8 mouse cellular contexts compared by ENCODE assay signal in the genomic region with DNA sequence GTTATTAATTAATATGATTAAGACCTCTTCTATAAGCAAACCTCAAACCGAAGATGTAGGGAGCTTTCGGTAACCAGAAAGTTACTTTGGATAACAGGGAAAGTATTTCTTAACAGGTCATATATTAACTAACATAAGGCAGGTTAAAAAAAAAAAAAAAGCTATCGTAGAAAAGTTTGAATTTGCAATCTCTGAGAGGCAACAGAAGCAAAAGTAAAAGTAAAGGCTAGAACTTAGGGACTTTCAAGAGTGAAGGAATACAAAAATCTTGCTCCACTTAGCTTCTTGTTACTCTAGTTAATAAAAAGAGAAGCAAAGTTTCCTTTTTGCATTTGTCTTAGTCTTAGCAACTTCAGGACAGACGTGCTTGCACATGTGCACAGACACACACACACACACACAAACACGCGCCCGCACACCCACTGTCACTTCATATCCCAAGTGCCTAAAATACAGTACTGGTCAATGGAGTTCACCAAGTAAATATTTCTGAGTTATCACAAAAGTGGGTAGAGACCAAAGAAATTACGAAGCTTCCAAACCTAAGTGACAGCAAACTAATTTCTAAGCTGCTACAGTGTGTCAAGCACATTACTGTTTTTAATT. TPM values are rescaled to one million over a fixed set of nuclear protein-coding genes. Genes with fewer than 3 reads are reported as not detected.
DNase-seq lines count a peak whose midpoint lies in the region; ATAC-seq and TF ChIP-seq lines count a peak whose summit lies in the region.

No protein-coding gene starts in this region.

- peak overlapping the region; percentile 96 for H3K4me2 ChIP-seq in liver, embryonic 14.5 days (ENCODE audit: low read depth)

- no peaks in the 10 kb centered on the region for H3K27me3 ChIP-seq in heart, embryonic 10.5 days (ENCODE audit: insufficient read depth, poor library complexity, severe bottlenecking)
- H3K27me3 ChIP-seq in G1E (ENCODE audit: insufficient read depth, low read length) = no peaks in the 10 kb centered on the region
- H3K27me3 ChIP-seq in liver, embryonic 14.5 days (ENCODE audit: control insufficient read depth, insufficient read depth, low read length) = no peaks in the 10 kb centered on the region

- H3K4me3 ChIP-seq in heart, embryonic 10.5 days = peak overlapping the region; percentile 71
- H3K4me3 ChIP-seq in G1E (ENCODE audit: low read depth, low read length) = peak overlapping the region; percentile 86
- peak overlapping the region; percentile 79 to 83 for H3K4me3 ChIP-seq in liver, embryonic 14.5 days (ENCODE audit: insufficient read depth in 1 of 2, low read depth in 2 of 2, low read length in 2 of 2)

- no peaks in the 10 kb centered on the region for H3K9me3 ChIP-seq in heart, embryonic 10.5 days
- H3K9me3 ChIP-seq in G1E (replicated peaks) = no peaks in the 10 kb centered on the region
- H3K9me3 ChIP-seq in liver, embryonic 14.5 days (ENCODE audit: control insufficient read depth, low read length) = no peaks in the 10 kb centered on the region

- 71% methylated on average over 8 of the region's 8 CpGs for WGBS in heart, embryonic 10.5 days
- WGBS in liver, embryonic 14.5 days (ENCODE audit: insufficient replicate concordance) = 34% methylated on average over 8 of the region's 8 CpGs

- H3K36me3 ChIP-seq in heart, embryonic 10.5 days = no peaks in the 10 kb centered on the region
- H3K36me3 ChIP-seq in G1E (replicated peaks) = no peaks in the 10 kb centered on the region
- H3K36me3 ChIP-seq in liver, embryonic 14.5 days (replicated peaks; ENCODE audit: control insufficient read depth, insufficient read depth, low read depth) = no peaks in the 10 kb centered on the region

- DNase-seq in heart, embryonic 10.5 days (ENCODE audit: low spot score) = no peak
- no peak for DNase-seq in heart, postnatal 36 days
- no peak for DNase-seq in G1E (ENCODE audit: low spot score)
- no peak for DNase-seq in liver, embryonic 14.5 days (ENCODE audit: low read depth in 3 of 3, low spot score in 3 of 3)
- no peak for DNase-seq in right cerebral cortex, postnatal 14 days
- DNase-seq in layer of hippocampus, adult 8-10 months (ENCODE audit: low spot score in 2 of 2) = no peak
- no peak for DNase-seq in right cerebral cortex, postnatal 36 days (ENCODE audit: low spot score in 2 of 2)

- no peak for ATAC-seq in G1E (ENCODE audit: extremely low read depth, insufficient number of reproducible peaks, low FRiP score, poor library complexity, severe bottlenecking)
- peak; percentile 4 to 12; a peak in 2 of 4 replicates for ATAC-seq in hematopoietic stem cell, adult 5-6 weeks (replicated peaks in 1 of 2; ENCODE audit: insufficient read depth in 1 of 2, low FRiP score in 2 of 2, low TSS enrichment in 1 of 2, low read depth in 1 of 2, poor library complexity in 2 of 2, severe bottlenecking in 2 of 2)
- ATAC-seq in liver, embryonic 14.5 days (ENCODE audit: insufficient read depth) = peak; percentile 51

- H3K4me1 ChIP-seq in heart, embryonic 10.5 days = peaks cover 6% of the 10 kb centered on the region
- H3K4me1 ChIP-seq in G1E (ENCODE audit: insufficient read depth, low read depth, low read length) = peaks cover 35% of the 10 kb centered on the region
- peaks cover 6 to 16% of the 10 kb centered on the region in 2 experiments for H3K4me1 ChIP-seq in liver, embryonic 14.5 days (replicated peaks; ENCODE audit: control insufficient read depth in 2 of 2, insufficient read depth in 2 of 2, low read length in 1 of 2)

- no peak for TF ChIP-seq EP300 in liver, embryonic 14.5 days (IDR thresholded peaks at IDR 0.05; ENCODE audit: low read depth)

- H3K27ac ChIP-seq in heart, embryonic 10.5 days = peak overlapping the region; percentile 96
- H3K27ac ChIP-seq in liver, embryonic 14.5 days = peak overlapping the region; percentile 92

- intact Hi-C loops in heart, postnatal 36 days (cut with DNase I) = loop anchor here (1.0 kb wide), 1 partner anchor 32 kb away; no protein-coding TSS in a partner anchor

- H3K9ac ChIP-seq in liver, embryonic 14.5 days (replicated peaks) = peak overlapping the region; percentile 83

- no peak for TF ChIP-seq CTCF in G1E (IDR thresholded peaks at IDR 0.05; ENCODE audit: low read depth, low read length)
- TF ChIP-seq CTCF in liver, embryonic 14.5 days (IDR thresholded peaks at IDR 0.05; ENCODE audit: low read depth) = no peak

RNA-seq across cellular contexts. Expression of gene Trdmt1, which starts 0.8 kb away (rescaled TPM):
- 8.7 and 10.4 TPM in 2 replicates for polyA plus RNA-seq in heart, embryonic 10.5 days (2016; fragmentation: Nextera tagmentation; extraction: Ambion mirVana)
- 1 to 10 TPM; 6.5 to 8.0 TPM for total RNA-seq in heart, postnatal 36 days (2021)
- total RNA-seq in G1E (2014; fragmentation: Nextera tagmentation) = 20.2 and 22.4 TPM in 2 replicates
- 7.3 and 9.1 TPM in 2 replicates for total RNA-seq in G1E (2017)
- polyA plus RNA-seq in G1E (2012) = 0.44 and 0.56 TPM in 2 replicates
- 7.2 and 9.4 TPM in 2 replicates for total RNA-seq in hematopoietic stem cell, adult 5-6 weeks (2017)
- 1.9 and 2.8 TPM in 2 replicates for polyA plus RNA-seq in liver, embryonic 14.5 days (2012; rRNA removed)
- 5.4 and 5.5 TPM in 2 replicates for polyA plus RNA-seq in liver, embryonic 14.5 days (2014; fragmentation: Nextera tagmentation; extraction: Ambion mirVana)
- total RNA-seq in layer of hippocampus, adult 8-10 months (2022) = 1 to 10 TPM; 4.7 to 7.8 (median 5.4) TPM

RNA-seq across cellular contexts. Expression of gene Vim, which starts 30.1 kb away (rescaled TPM):
- 590 and 679 TPM in 2 replicates for polyA plus RNA-seq in heart, embryonic 10.5 days (2016; fragmentation: Nextera tagmentation; extraction: Ambion mirVana)
- total RNA-seq in heart, postnatal 36 days (2021) = 100 to 1,000 TPM; 352 to 374 TPM
- total RNA-seq in G1E (2014; fragmentation: Nextera tagmentation) (222 and 227 TPM in 2 replicates), G1E (2017) (1,355 and 1,410 TPM in 2 replicates)
- 451 and 565 TPM in 2 replicates for polyA plus RNA-seq in G1E (2012)
- total RNA-seq in hematopoietic stem cell, adult 5-6 weeks (2017) = 674 and 678 TPM in 2 replicates
- 59.5 and 98.0 TPM in 2 replicates for polyA plus RNA-seq in liver, embryonic 14.5 days (2012; rRNA removed)
- 65.0 and 70.8 TPM in 2 replicates for polyA plus RNA-seq in liver, embryonic 14.5 days (2014; fragmentation: Nextera tagmentation; extraction: Ambion mirVana)
- total RNA-seq in layer of hippocampus, adult 8-10 months (2022) = 100 to 1,000 TPM in 2 of 4 experiments, 10 to 100 TPM in 2; 51.2 to 185 (median 99.0) TPM

RNA-seq across cellular contexts. Expression of gene Cubn, which starts 52.0 kb away (rescaled TPM):
- 0.32 and 0.34 TPM in 2 replicates for polyA plus RNA-seq in heart, embryonic 10.5 days (2016; fragmentation: Nextera tagmentation; extraction: Ambion mirVana)
- total RNA-seq in heart, postnatal 36 days (2021) = under 1 TPM; 0.72 to 0.76 TPM
- total RNA-seq in G1E (2014; fragmentation: Nextera tagmentation) = not detected in 2 replicates
- total RNA-seq in G1E (2017) = 0.12 and 0.16 TPM in 2 replicates
- polyA plus RNA-seq in G1E (2012) = not detected in 2 replicates
- total RNA-seq in hematopoietic stem cell, adult 5-6 weeks (2017) = not detected in 2 replicates
- polyA plus RNA-seq in liver, embryonic 14.5 days (2012; rRNA removed) = 0.04 TPM in 2 replicates
- polyA plus RNA-seq in liver, embryonic 14.5 days (2014; fragmentation: Nextera tagmentation; extraction: Ambion mirVana) = 0.06 and 0.08 TPM in 2 replicates
- total RNA-seq in layer of hippocampus, adult 8-10 months (2022) = under 1 TPM; 0.14 to 0.23 (median 0.21) TPM
